Mouse (Mus musculus) cortical plate, adult 2 months (tissue): ENCODE measurements around the gene Gm32802.
"Not testable (repeated sequence)": the region's sequence is repeated elsewhere in the genome, so short reads cannot be mapped to it uniquely, and the experiment has no call there.

Experiments
- CTCF ChIP-seq: fragments of 200-500 bp; IDR thresholded peaks from 2 replicates; pipeline ENCODE4 v1.5.1; 2011; ENCODE audit warnings: mild to moderate bottlenecking, control low read depth, low read length; ENCODE audit not compliant: insufficient read depth; ENCODE audit errors: extremely low read depth
- POLR2A ChIP-seq: fragments of 200-500 bp; IDR thresholded peaks from 2 replicates; pipeline ENCODE4 v1.6.1; 2011; ENCODE audit warnings: mild to moderate bottlenecking, low read length, control low read depth; ENCODE audit not compliant: insufficient read depth; ENCODE audit errors: extremely low read depth

DNA sequence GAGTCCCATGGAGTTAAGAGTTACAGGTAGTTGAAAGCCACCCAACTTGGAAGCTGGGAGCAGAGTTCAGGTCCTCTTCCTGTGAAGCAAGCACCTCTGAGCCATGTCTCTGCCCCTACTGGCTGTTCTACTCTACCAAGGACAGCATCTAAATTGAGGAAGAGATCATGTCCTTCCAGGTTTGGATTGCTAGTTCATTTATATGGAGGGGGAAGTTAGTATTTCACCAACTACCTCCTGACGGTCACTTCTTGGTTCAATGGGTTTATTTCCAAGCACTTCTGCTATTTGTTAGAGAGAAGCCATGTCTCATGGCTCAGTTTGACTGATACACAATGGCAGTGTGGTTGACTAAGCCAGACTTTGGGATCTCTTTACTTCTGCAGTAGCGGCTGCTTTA, 30.9 kb upstream of the Gm32802 start:
- not testable (repeated sequence) for TF ChIP-seq POLR2A, CTCF
